Mouse (Mus musculus) cerebellum, adult (tissue): Measurements from ENCODE around the gene Ccsap.

Experiments used
- ATAC-seq: cut with Nextera tagmentation; 2 replicates; pipeline ENCODE4 v1.9.2; 2017; ENCODE audit warnings: mild to moderate bottlenecking, moderate library complexity, mixed read lengths; ENCODE audit not compliant: insufficient number of reproducible peaks, low FRiP score, low TSS enrichment

Gene Ccsap

DNA sequence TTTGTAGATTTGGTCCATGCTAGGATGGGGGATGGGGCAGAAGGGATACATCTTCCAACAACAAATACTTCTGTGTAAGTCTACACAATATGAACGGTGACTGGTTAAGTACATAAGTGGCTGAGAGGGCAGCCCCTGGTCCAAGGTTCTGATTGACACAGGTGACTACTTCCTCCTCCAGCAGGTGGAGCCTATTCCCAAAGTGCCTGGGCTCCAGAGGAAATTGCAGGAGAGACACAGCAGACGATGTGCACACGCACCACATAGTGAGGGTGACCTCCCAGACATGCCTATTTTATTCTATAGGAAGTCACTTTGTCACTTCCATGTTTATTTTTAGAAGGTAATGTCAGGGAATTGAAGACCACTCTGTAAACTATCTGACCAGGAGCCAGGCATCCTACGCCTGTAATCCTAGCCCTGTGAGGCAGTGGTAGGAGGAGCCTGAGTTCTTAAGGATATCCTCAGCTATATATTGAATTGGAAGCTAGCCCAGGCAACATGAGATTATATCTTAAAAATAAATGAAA lies 20.9 kb upstream of the Ccsap start:
- no peak for ATAC-seq

DNA sequence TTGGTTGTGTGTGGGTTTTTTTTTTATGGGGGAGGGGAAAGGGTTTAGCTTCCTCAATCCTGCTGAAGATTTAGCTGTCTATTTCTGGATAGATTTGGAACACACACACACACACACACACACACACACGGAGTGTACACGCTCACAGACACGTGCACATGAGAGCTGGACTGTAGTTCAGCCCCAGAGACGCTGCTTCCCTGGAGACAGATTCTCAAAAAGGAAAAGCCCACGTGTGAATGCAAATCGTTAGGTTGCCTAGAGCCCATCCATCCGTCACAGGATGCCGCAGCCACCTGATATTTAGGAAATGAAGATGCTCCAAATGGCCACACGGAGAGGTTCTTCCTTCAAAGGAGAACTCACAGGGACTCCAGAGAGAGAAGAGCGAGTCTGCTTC lies 20.3 kb upstream of the Ccsap start:
- ATAC-seq: no peak

DNA sequence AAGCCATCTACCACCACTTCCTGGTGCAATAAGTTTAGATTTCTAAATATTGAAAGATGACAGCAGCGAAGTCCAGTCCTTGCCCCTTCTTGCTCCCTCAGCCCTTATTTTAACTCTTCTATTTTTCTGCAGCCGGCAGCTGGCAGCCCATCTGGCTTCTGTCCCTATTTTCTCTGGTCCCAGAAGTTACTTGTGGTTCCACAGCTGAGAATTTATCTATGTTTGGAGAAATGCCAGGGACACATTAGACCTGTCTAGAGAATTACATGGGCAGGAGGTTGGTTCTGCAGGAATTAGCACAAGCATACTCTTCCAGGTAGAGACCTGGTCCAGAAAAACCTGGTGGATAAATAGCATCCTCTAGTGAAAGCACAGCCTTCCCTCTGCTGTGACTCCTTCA lies 17.9 kb upstream of the Ccsap start:
- ATAC-seq: no peak

DNA sequence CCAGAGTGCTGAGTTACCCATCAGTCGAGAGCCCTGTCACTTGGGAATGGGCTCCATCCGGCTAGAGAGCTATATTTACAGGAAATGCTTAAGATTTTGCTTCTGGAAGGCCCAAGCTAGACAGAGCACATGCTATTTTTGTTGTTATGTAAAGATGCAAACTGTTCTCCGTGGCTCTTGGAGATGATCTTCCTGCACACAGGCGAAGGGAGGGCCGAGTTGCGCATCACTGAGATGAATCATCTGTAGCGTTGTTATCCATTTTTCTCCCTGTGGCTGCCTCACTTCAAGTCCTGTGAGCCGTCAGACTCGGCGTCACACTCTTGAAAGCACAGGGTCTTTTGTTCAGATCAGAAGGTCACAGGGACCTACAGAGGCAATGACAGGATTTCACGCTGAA lies 14.3 kb upstream of the Ccsap start:
- no peak for ATAC-seq

GRCm38 (mm10) chr8:123873364-123873763 lies 13.4 kb upstream of the Ccsap start:
- no peak for ATAC-seq

GRCm38 (mm10) chr8:123872048-123872447 lies 12.0 kb upstream of the Ccsap start:
- ATAC-seq: no peak

GRCm38 (mm10) chr8:123866971-123867370 lies 7.0 kb upstream of the Ccsap start:
- ATAC-seq: no peak; the same call in 1 of the 2 replicates

DNA sequence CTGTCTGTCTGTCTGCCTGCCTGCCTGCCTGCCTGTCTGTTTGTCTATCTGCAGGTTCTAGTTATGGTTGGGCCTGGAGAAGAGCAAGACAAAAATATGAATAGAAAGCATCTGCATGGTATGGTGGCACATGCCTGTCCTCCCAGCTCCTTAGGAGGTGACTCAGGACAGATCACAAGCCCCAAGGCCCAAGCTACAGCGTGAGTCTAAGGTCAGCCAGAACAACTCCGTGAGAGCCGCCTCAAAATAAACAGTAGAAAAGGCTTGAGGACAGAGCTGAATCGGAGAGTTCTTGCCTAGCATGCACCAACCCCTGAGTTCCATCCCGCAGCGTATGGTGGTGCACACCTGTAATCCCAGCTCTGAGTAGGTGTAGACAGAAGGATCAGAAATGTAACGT lies 5.8 kb upstream of the Ccsap start:
- ATAC-seq: no peak

GRCm38 (mm10) chr8:123860386-123860785 lies 377 bp upstream of the Ccsap start:
- ATAC-seq: no peak

DNA sequence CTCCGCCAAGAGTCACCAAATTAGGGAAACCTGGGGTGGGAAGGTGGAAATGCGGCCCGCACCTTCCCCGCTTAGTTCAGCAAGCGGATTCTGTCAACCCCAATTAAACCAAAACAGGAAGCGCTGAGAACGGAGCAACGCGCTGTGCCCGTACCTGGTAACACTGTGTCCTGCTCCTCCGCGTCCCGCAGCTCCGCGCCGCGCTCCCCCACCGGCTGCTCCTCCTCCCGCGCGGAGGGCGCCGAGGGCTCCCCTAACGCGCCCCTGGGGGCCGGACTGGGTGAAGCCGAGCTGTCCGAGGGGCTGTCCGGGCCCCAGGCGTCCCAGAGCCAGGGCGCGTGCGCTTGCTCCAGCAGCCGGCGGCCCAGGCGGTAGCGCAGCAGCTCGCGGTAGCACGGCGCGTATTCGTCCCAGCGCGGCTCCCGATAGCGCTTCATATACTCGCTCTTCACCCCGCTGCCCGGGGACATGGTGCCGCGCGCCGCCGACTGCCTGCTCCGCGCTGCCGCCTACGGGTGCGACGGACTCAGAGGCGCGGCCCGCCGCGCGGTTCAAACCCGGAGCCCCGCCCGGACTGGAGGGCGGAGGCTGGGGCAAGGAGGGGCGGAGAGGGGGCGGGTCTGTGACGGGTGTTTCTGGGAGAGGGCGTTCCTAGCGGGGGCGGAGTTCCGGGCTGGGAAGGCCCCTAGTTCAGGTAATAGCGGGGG lies 915 bp downstream of the Ccsap start:
- peak; percentile 83 for ATAC-seq

DNA sequence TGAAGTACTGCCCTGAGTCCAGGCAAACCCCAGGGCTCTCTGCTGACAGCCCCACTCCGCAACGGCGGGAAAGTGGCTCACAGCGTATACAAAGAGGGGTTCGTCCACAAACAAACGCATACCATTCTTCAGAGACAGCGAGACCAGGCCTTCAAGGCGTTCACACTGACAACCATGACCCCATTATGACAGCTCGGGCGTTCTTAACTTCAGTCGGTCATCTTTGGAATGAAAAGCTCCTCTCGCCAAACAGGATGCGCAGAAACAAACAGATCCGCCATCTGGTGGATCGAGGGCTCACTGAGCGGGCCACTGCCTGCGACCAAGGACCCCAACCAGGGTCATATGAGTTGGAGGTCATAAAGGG lies 1.5 kb downstream of the Ccsap start:
- 0 out of 2 replicates have a peak, but pooled peaks have one; percentile 1 for ATAC-seq

- ATAC-seq: no peak
These were observed 2.6 kb downstream of the Ccsap start for GRCm38 (mm10) chr8:123857361-123857760.

- no peak for ATAC-seq
These were observed 5.1 kb downstream of the Ccsap start for GRCm38 (mm10) chr8:123854733-123855475.

DNA sequence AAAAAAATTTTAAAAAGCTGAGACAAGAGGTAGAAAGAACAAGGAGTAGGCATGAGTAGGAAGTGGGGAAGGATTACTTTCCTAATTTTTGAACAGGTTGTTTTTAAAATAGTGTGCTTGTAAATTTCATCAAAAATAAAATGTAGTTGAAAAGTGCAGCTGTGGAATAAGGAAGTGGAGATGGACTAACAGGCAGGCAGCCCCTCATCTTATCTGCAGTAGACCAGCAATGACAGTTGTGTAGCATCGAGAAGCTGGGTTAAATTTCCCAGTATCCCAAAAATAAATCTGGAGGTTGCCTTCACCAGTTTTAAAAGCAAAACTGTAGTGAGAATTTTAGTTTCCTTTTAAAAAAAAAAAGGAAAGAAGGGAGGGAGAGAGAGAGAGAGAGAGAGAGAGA lies 5.8 kb downstream of the Ccsap start:
- ATAC-seq: no peak

GRCm38 (mm10) chr8:123851590-123851989 lies 8.4 kb downstream of the Ccsap start:
- no peak for ATAC-seq

DNA sequence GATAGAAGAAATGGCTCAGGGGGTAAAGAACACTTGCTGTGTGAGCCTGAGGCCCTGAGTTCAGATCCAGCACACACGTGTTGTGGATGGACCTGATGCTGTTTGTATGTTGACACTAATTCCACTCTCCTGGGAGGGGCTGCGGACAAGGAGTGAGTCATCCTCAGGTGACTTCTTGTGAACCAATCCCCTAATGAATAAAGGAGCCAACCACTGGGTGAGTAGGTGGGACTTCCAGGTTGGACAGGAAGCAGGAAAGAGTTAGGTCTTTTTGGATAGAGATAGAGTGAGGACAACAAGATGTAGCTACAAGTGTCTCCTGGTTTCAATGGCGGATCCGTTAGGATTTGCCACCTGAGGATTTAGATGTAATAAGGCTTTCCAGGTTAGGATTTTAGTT lies 10.7 kb downstream of the Ccsap start:
- no peak for ATAC-seq

DNA sequence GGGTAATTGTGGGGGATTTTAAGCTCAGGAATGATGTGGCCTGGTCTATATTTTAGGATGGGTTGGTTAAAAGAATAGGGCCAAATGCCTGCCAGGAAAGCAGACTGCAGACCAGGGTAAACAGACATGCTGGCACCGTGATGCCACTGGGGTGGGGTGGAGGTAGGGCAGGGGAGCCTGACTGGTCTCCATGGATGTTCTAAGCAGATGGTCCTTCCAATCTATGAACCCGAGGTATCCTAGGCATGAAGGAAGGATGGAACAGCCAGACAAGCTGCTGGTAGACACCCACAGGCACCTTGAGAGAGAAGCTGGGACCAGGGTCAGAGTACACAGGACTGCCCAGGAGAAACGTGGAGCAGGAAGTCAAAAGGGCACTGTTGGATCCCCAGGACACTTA lies 12.5 kb downstream of the Ccsap start:
- ATAC-seq: peak; percentile 71; the same call in 1 of the 2 replicates

DNA sequence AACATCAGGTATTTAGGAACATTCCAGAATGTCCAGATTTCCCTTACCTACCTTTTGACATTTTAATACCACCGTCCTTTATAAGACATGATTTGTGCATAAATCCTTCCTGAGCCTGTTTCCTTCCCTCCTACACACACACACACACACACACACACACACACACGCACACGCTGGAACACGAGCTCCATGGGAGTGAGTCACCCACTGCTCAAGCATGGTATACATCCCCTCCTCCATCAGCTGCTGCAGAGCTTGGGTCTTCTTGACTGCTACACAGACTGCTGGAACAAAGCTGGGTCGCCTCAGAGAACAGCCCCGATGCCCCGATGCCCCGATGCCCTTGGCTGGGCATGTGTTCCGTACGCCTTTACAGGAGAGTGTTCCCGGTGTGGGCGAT lies 13.5 kb downstream of the Ccsap start:
- ATAC-seq: no peak

- ATAC-seq: no peak
These were observed 14.0 kb downstream of the Ccsap start for GRCm38 (mm10) chr8:123845991-123846390.

- no peak for ATAC-seq
These were observed 14.9 kb downstream of the Ccsap start for GRCm38 (mm10) chr8:123845114-123845513.

DNA sequence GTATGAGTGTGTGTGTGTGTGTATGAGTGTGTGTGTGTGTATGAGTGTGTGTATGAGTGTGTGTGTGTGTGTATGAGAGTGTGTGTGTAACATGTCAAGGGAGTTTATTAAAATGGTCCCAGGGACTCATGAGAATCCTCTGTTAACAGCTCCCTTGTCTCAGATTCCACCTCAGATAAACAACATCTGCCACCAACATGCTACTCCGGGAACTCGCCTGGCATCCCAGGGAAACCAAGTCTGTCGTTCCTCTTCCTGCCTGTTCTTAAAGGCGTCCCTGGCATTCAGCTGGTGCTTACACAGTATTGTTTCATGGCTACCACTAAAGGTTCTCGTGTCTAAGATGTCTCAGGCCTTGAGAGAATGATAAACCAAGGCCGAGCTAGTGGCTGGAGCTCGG lies 15.7 kb downstream of the Ccsap start:
- ATAC-seq: no peak

- ATAC-seq: no peak
These were observed 17.9 kb downstream of the Ccsap start for GRCm38 (mm10) chr8:123842086-123842485.
